Mouse (Mus musculus): ENCODE measurements around the gene Rhoa. TPM values are rescaled to one million over a fixed set of nuclear protein-coding genes. Genes with fewer than 3 reads are reported as not detected.
A peak's percentile ranks its signal among the peaks of the same experiment; 100 is the strongest.
"Not testable (repeated sequence)": the region's sequence is repeated elsewhere in the genome, so short reads cannot be mapped to it uniquely, and the experiment has no call there.

Rhoa gene
- polyA plus RNA-seq, 1 experiment from 2014 or later: 282 TPM

DNA sequence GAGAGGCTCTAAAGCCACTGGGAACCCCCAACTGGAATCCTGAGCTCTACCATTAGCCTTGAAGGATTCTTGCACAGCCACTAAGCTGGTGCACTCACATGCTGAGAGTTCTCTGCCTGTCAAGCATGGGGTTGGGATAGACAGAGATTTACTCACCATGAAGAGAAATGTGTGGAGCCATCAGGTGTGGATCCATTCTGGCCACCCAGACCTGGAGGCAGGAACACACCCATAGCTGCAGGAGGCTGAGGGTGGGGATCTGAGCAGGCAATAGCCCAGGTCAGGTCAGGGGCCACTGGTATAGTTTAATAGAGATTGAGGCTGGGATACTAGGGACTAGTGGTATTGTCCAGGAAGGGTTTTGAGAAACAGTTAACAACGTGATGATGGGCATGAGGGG lies 759 bp upstream of the Rhoa start:
- H3K36me3 ChIP-seq (ENCODE audit: control insufficient read depth, insufficient read depth): peaks cover 8% of the 10 kb centered on the region; the same call in 1 of the 2 replicates
- no peak for ATAC-seq

DNA sequence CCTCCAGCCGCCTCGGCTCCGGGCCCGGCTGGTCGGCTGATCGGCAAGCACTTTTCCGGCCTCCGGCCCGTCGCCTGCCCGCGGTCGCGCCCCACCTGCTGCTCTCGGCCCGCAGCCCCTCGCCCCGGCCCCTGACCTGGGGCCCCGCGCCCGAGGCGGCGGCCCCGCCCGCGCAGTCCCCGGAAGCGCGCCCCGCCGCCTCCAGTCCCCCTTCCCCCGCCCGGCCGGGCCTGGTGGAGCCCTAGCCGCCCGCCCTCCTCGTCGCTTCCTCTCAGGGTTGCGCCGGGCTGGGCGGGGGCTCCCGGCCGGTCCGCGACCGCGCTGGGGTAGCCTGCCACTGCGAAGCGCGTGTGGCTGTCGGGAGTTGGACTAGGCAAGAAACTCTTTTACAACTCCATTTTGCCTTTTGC lies 647 bp downstream of the Rhoa start:
- Histone ChIP-seq H3K9ac (replicated peaks; ENCODE audit: low read depth, low read length) (peak overlapping the region; percentile 93), H3K27me3 (replicated peaks; ENCODE audit: control insufficient read depth, insufficient read depth, low read length) (no peaks in the 10 kb centered on the region), H3K4me2 (ENCODE audit: low read length) (peak overlapping the region; percentile 60), H3K4me1 (replicated peaks; ENCODE audit: control insufficient read depth, insufficient read depth, low read length) (peaks cover 33% of the 10 kb centered on the region), H3K9me3 (ENCODE audit: control insufficient read depth, low read length) (no peaks in the 10 kb centered on the region), H3K4me3 (replicated peaks; ENCODE audit: low read length) (peak overlapping the region; percentile 96), H3K27ac (ENCODE audit: low read length) (peak overlapping the region; percentile 99), H3K36me3 (ENCODE audit: control insufficient read depth, insufficient read depth) (peaks cover 4% of the 10 kb centered on the region; the same call in 1 of the 2 replicates)
- ATAC-seq: peak; percentile 63
- WGBS: under 1% methylated on average over 36 of the region's 51 CpGs

More for the DNA sequence above, 759 bp upstream of the Rhoa start:
- Histone ChIP-seq H3K4me3 (replicated peaks; ENCODE audit: low read length) (peak overlapping the region; percentile 96), H3K9ac (replicated peaks; ENCODE audit: low read depth, low read length) (peak overlapping the region; percentile 92), H3K27ac (ENCODE audit: low read length) (peak overlapping the region; percentile 88), H3K9me3 (ENCODE audit: control insufficient read depth, low read length) (no peaks in the 10 kb centered on the region), H3K27me3 (replicated peaks; ENCODE audit: control insufficient read depth, insufficient read depth, low read length) (no peaks in the 10 kb centered on the region), H3K4me1 (replicated peaks; ENCODE audit: control insufficient read depth, insufficient read depth, low read length) (peaks cover 27% of the 10 kb centered on the region), H3K4me2 (ENCODE audit: low read length) (peak overlapping the region; percentile 91)
- WGBS: 5% methylated on average over 1 of the region's 1 CpGs

DNA sequence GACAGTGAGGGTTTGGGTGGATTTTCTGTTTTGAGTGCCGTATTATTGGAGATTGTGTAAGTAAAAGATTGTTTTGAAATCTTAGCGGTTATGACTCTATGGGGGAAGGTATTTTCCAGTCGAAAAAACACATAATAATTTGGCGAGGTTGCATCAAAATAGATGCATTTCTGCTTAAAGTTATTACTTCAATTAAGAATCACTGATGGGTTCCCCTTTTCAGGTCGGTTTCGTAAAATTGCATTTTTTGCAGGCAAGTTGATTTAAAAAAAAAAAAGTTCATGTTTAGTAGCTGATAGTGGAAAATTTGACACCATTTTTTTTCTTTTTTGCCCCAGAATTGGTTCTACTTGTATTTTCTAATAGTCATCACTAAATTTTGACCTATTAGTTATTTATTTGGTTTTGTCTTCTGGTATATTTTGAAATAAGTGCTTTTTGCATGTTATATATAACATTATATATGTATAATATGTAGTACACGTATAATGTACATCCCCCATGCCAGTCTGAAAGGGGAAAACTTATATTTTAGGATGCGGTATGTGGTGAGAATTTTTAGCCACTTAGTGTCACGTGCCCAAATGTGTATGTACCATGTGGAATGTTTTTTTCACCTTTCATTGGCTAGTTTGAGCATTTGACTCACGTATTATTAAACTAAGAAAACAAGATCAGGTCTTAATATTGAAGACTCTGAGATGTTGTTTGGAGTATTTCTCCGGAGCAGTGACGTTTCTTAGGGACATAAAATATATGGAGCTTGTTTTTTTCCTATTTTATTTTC lies 1.3 kb downstream of the Rhoa start:
- Histone ChIP-seq H3K4me3 (replicated peaks; ENCODE audit: low read length) (peak overlapping the region; percentile 96), H3K36me3 (ENCODE audit: control insufficient read depth, insufficient read depth) (peaks cover 4% of the 10 kb centered on the region; the same call in 1 of the 2 replicates), H3K9ac (replicated peaks; ENCODE audit: low read depth, low read length) (peak overlapping the region; percentile 93), H3K27ac (ENCODE audit: low read length) (peak overlapping the region; percentile 99), H3K4me2 (ENCODE audit: low read length) (peak overlapping the region; percentile 60), H3K4me1 (replicated peaks; ENCODE audit: control insufficient read depth, insufficient read depth, low read length) (peaks cover 36% of the 10 kb centered on the region), H3K27me3 (replicated peaks; ENCODE audit: control insufficient read depth, insufficient read depth, low read length) (no peaks in the 10 kb centered on the region), H3K9me3 (ENCODE audit: control insufficient read depth, low read length) (no peaks in the 10 kb centered on the region)
- 23% methylated on average over 12 of the region's 12 CpGs for WGBS
- no peak for ATAC-seq

DNA sequence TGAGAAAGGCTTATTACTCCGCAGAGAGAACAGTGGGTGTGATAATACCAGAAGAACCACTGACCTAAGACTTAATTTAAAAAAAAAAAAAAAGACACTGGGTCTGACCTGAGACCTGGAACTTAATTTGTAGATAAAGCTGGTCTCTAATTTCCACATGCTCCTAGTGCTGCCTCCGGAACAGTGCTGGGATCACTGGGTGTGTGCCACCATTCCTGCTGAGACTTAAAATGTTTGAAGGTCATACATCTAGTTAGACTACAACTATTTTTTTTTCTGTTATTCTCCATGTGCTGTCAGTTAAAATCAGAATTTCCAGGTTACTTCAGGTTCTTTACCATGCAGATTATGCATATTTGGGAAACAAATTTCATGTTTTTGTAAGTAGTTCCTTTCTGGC lies 2.2 kb downstream of the Rhoa start:
- H3K4me3 ChIP-seq (replicated peaks; ENCODE audit: low read length): peak overlapping the region; percentile 35
- H3K27me3 ChIP-seq (replicated peaks; ENCODE audit: control insufficient read depth, insufficient read depth, low read length): no peaks in the 10 kb centered on the region
- H3K9me3 ChIP-seq (ENCODE audit: control insufficient read depth, low read length): no peaks in the 10 kb centered on the region
- H3K27ac ChIP-seq (ENCODE audit: low read length): no peak overlapping the region
- 54% methylated on average over 2 of the region's 2 CpGs for WGBS
- no peak for ATAC-seq
- H3K4me1 ChIP-seq (replicated peaks; ENCODE audit: control insufficient read depth, insufficient read depth, low read length): peaks cover 36% of the 10 kb centered on the region
- H3K36me3 ChIP-seq (ENCODE audit: control insufficient read depth, insufficient read depth): no peaks in the 10 kb centered on the region
- no peak overlapping the region for H3K9ac ChIP-seq (replicated peaks; ENCODE audit: low read depth, low read length)
- H3K4me2 ChIP-seq (ENCODE audit: low read length): peak overlapping the region; percentile 60

DNA sequence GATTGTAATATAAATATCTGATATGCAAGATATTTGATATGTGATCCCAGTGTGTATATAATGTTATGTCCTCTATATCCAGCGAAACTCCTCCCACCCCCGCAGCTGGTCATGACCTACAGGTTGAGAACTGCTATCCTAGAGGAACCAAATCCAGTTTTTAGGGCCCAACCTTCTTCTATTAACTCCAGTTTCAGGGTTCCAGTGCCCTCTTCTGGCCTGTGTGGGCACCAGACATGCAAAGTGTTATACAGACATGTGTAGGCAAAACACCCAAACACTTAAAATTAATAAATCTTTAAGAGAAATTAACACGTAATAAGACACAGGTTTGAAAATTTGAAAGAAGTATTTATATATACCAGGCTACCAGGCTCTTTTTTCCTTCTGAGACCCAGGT lies 11.6 kb downstream of the Rhoa start:
- Histone ChIP-seq H3K4me2 (ENCODE audit: low read length) (no peak overlapping the region), H3K36me3 (ENCODE audit: control insufficient read depth, insufficient read depth) (no peaks in the 10 kb centered on the region), H3K27me3 (replicated peaks; ENCODE audit: control insufficient read depth, insufficient read depth, low read length) (no peaks in the 10 kb centered on the region), H3K4me3 (replicated peaks; ENCODE audit: low read length) (no peak overlapping the region), H3K27ac (ENCODE audit: low read length) (no peak overlapping the region), H3K9me3 (ENCODE audit: control insufficient read depth, low read length) (no peaks in the 10 kb centered on the region), H3K9ac (replicated peaks; ENCODE audit: low read depth, low read length) (no peak overlapping the region), H3K4me1 (replicated peaks; ENCODE audit: control insufficient read depth, insufficient read depth, low read length) (no peaks in the 10 kb centered on the region)
- ATAC-seq: no peak
- WGBS: 96% methylated on average over 3 of the region's 3 CpGs

DNA sequence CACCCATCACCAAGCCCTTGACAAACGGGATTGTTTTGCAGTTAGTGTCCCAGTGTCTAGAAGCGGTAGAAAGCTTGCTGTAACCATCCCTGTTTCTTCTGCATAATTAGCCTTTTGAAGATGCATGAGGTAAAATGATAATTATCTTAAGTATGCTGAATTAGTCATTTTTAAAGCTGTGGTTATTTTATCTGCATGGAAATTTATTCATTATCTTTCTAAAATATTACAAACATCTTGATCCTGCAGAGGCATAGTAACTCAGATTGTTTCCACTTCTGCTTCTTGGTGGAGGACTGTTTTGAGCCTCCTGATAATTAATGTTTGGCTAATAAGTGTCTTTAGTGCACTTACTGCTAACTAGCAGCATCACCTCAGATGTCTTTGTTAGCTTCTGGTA lies 12.5 kb downstream of the Rhoa start:
- Histone ChIP-seq H3K27ac (ENCODE audit: low read length) (no peak overlapping the region), H3K4me3 (replicated peaks; ENCODE audit: low read length) (no peak overlapping the region), H3K4me2 (ENCODE audit: low read length) (no peak overlapping the region), H3K9me3 (ENCODE audit: control insufficient read depth, low read length) (no peaks in the 10 kb centered on the region), H3K9ac (replicated peaks; ENCODE audit: low read depth, low read length) (no peak overlapping the region), H3K4me1 (replicated peaks; ENCODE audit: control insufficient read depth, insufficient read depth, low read length) (no peaks in the 10 kb centered on the region), H3K27me3 (replicated peaks; ENCODE audit: control insufficient read depth, insufficient read depth, low read length) (no peaks in the 10 kb centered on the region), H3K36me3 (ENCODE audit: control insufficient read depth, insufficient read depth) (no peaks in the 10 kb centered on the region)
- no peak for ATAC-seq
- WGBS: 67% methylated on average over 2 of the region's 2 CpGs

DNA sequence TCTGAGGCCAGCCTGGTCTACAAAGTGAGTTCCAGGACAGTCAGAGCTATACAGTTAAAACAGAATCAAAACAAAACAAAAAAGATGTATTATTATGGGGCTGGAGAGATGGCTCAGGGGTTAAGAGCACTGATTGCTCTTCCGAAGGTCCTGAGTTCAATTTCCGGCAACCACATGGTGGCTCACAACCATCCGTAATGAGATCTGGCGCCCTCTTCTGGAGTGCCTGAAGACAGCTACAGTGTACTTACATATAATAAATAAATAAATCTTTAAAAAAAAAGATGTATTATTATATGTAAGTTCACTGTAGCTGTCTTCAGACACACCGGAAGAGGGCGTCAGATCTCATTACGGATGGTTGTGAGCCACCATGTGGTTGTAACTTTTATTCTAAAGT lies 16.1 kb downstream of the Rhoa start:
- not testable (repeated sequence) for H3K27me3 ChIP-seq (replicated peaks; ENCODE audit: control insufficient read depth, insufficient read depth, low read length); H3K4me2 ChIP-seq (ENCODE audit: low read length); H3K4me3 ChIP-seq (replicated peaks; ENCODE audit: low read length); H3K4me1 ChIP-seq (replicated peaks; ENCODE audit: control insufficient read depth, insufficient read depth, low read length); H3K36me3 ChIP-seq (ENCODE audit: control insufficient read depth, insufficient read depth); H3K9me3 ChIP-seq (ENCODE audit: control insufficient read depth, low read length); ATAC-seq; H3K9ac ChIP-seq (replicated peaks; ENCODE audit: low read depth, low read length); H3K27ac ChIP-seq (ENCODE audit: low read length)
- 92% methylated on average over 7 of the region's 7 CpGs for WGBS

DNA sequence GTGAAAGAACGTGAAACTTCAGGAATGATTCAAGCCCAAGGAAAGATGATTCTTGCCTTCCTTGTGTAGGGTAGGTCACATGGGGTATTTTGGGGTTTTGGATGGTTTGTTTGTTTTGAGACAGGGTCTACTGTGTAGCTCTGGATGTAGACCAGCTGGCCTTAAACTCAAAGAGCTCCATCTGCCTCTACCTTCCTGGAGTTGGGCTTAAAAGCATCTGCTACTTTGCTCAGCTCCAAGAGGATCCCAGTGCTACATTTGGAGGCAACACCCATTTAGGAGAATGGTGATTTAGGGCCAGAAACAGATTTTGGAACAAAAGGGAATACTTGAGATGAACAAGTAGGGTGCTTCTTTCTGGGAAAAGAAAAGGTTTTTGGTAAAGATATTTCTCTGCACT lies 18.9 kb downstream of the Rhoa start:
- no peak overlapping the region for H3K9ac ChIP-seq (replicated peaks; ENCODE audit: low read depth, low read length)
- no peak overlapping the region for H3K27ac ChIP-seq (ENCODE audit: low read length)
- H3K4me2 ChIP-seq (ENCODE audit: low read length): no peak overlapping the region
- H3K27me3 ChIP-seq (replicated peaks; ENCODE audit: control insufficient read depth, insufficient read depth, low read length): no peaks in the 10 kb centered on the region
- no peaks in the 10 kb centered on the region for H3K4me1 ChIP-seq (replicated peaks; ENCODE audit: control insufficient read depth, insufficient read depth, low read length)
- H3K36me3 ChIP-seq (ENCODE audit: control insufficient read depth, insufficient read depth): peaks cover 8% of the 10 kb centered on the region
- ATAC-seq: no peak
- H3K9me3 ChIP-seq (ENCODE audit: control insufficient read depth, low read length): no peaks in the 10 kb centered on the region
- H3K4me3 ChIP-seq (replicated peaks; ENCODE audit: low read length): no peak overlapping the region
- 95% methylated on average over 1 of the region's 1 CpGs for WGBS

DNA sequence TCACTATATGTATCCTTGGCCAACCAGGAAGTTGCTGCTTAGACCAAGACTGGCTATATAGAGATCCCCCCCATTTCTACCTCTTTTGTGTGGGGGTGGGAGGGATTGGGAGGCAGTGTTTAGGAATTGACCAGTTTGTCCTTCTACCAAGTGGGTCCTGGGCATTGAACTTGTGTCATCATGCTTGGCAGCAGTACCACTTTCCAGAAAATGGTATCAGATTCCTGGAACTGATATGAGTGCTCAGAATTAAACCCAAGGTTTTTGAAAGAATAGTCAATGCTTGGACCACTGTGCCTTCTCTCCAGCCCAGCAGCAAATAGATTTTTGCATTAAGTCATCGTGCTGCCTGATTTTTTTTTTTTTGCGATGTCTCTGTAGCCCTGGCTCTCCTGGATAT lies 19.9 kb downstream of the Rhoa start:
- H3K36me3 ChIP-seq (ENCODE audit: control insufficient read depth, insufficient read depth): peaks cover 9% of the 10 kb centered on the region
- no peak for ATAC-seq
- no peak overlapping the region for H3K9ac ChIP-seq (replicated peaks; ENCODE audit: low read depth, low read length)
- no peaks in the 10 kb centered on the region for H3K9me3 ChIP-seq (ENCODE audit: control insufficient read depth, low read length)
- WGBS: 95% methylated on average over 2 of the region's 2 CpGs
- no peak overlapping the region for H3K4me3 ChIP-seq (replicated peaks; ENCODE audit: low read length)
- no peak overlapping the region for H3K4me2 ChIP-seq (ENCODE audit: low read length)
- H3K27ac ChIP-seq (ENCODE audit: low read length): no peak overlapping the region
- no peaks in the 10 kb centered on the region for H3K27me3 ChIP-seq (replicated peaks; ENCODE audit: control insufficient read depth, insufficient read depth, low read length)
- no peaks in the 10 kb centered on the region for H3K4me1 ChIP-seq (replicated peaks; ENCODE audit: control insufficient read depth, insufficient read depth, low read length)
